Mouse (Mus musculus): ENCODE measurements at regions not wholly inside any gene's neighbourhood (a gene's known extent, or its start where the extent isn't known, plus 50 kb on each side); places are given as distances from the start of the nearest gene placed in this dataset.
A peak's percentile ranks its signal among the peaks of the same experiment; 100 is the strongest.
"Not testable (repeated sequence)": the region's sequence is repeated elsewhere in the genome, so short reads cannot be mapped to it uniquely, and the experiment has no call there.

- H3K9ac ChIP-seq (ENCODE audit: low read length), result no peak overlapping the region
Measured at GRCm38 (mm10) chr17:81246156-81246555, 181.3 kb upstream of the Thumpd2 start.

GRCm38 (mm10) chr17:81231771-81232170 is 166.9 kb upstream of the Thumpd2 start:
- not testable (repeated sequence) for H3K4me2 ChIP-seq (replicated peaks; ENCODE audit: low read depth); ATAC-seq (ENCODE audit: low FRiP score, low TSS enrichment); H3K9me3 ChIP-seq (ENCODE audit: control insufficient read depth, low read length); H3K4me3 ChIP-seq (ENCODE audit: low read depth, low read length); H3K9ac ChIP-seq (ENCODE audit: low read length); DNase-seq (ENCODE audit: low spot score); H3K4me1 ChIP-seq (replicated peaks; ENCODE audit: control insufficient read depth, insufficient read depth); H3K36me3 ChIP-seq (ENCODE audit: control insufficient read depth, insufficient read depth, low read length); H3K27ac ChIP-seq (replicated peaks); H3K27me3 ChIP-seq (ENCODE audit: control insufficient read depth, insufficient read depth, low read length)
- 96% methylated on average over 8 of the region's 18 CpGs for WGBS

More at GRCm38 (mm10) chr17:81246156-81246555, 181.3 kb upstream of the Thumpd2 start:
- H3K27ac ChIP-seq (replicated peaks), result no peak overlapping the region
- TF ChIP-seq EP300 (optimal IDR thresholded peaks at IDR 0.05) (no peak), CTCF (IDR thresholded peaks at IDR 0.05; ENCODE audit: low read depth) (peak; percentile 18; the same call in 1 of the 2 replicates)
- H3K36me3 ChIP-seq (ENCODE audit: control insufficient read depth, insufficient read depth, low read length), result no peaks in the 10 kb centered on the region
- DNase-seq (ENCODE audit: low spot score), result no peak
- H3K4me2 ChIP-seq (replicated peaks; ENCODE audit: low read depth), result no peak overlapping the region
- WGBS, result 67% methylated on average over 6 of the region's 6 CpGs
- H3K9me3 ChIP-seq (ENCODE audit: control insufficient read depth, low read length), result no peaks in the 10 kb centered on the region
- H3K4me3 ChIP-seq (ENCODE audit: low read depth, low read length), result no peak overlapping the region
- no peaks in the 10 kb centered on the region for H3K27me3 ChIP-seq (ENCODE audit: control insufficient read depth, insufficient read depth, low read length)
- no peaks in the 10 kb centered on the region for H3K4me1 ChIP-seq (replicated peaks; ENCODE audit: control insufficient read depth, insufficient read depth)
- ATAC-seq (ENCODE audit: low FRiP score, low TSS enrichment), result no peak

- no peak overlapping the region for H3K9ac ChIP-seq (ENCODE audit: low read length)
- no peak overlapping the region for H3K4me2 ChIP-seq (replicated peaks; ENCODE audit: low read depth)
- TF ChIP-seq EP300 (optimal IDR thresholded peaks at IDR 0.05) (no peak), CTCF (IDR thresholded peaks at IDR 0.05; ENCODE audit: low read depth) (no peak)
- DNase-seq (ENCODE audit: low spot score) (no peak), ATAC-seq (ENCODE audit: low FRiP score, low TSS enrichment) (no peak)
- no peaks in the 10 kb centered on the region for H3K36me3 ChIP-seq (ENCODE audit: control insufficient read depth, insufficient read depth, low read length)
- H3K9me3 ChIP-seq (ENCODE audit: control insufficient read depth, low read length), result no peaks in the 10 kb centered on the region
- H3K27ac ChIP-seq (replicated peaks), result no peak overlapping the region
- no peaks in the 10 kb centered on the region for H3K27me3 ChIP-seq (ENCODE audit: control insufficient read depth, insufficient read depth, low read length)
- H3K4me3 ChIP-seq (ENCODE audit: low read depth, low read length), result no peak overlapping the region
- H3K4me1 ChIP-seq (replicated peaks; ENCODE audit: control insufficient read depth, insufficient read depth), result no peaks in the 10 kb centered on the region
Measured at GRCm38 (mm10) chr17:81225281-81225680, 160.4 kb upstream of the Thumpd2 start.

- H3K27ac ChIP-seq (replicated peaks), result no peak overlapping the region
- 82% methylated on average over 3 of the region's 3 CpGs for WGBS
- no peaks in the 10 kb centered on the region for H3K27me3 ChIP-seq (ENCODE audit: control insufficient read depth, insufficient read depth, low read length)
- no peak for TF ChIP-seq EP300 (optimal IDR thresholded peaks at IDR 0.05)
- TF ChIP-seq CTCF (IDR thresholded peaks at IDR 0.05; ENCODE audit: low read depth), result no peak
- H3K9me3 ChIP-seq (ENCODE audit: control insufficient read depth, low read length), result no peaks in the 10 kb centered on the region
- ATAC-seq (ENCODE audit: low FRiP score, low TSS enrichment), result no peak
- H3K36me3 ChIP-seq (ENCODE audit: control insufficient read depth, insufficient read depth, low read length), result no peaks in the 10 kb centered on the region
- DNase-seq (ENCODE audit: low spot score), result no peak
- H3K4me3 ChIP-seq (ENCODE audit: low read depth, low read length), result no peak overlapping the region
- H3K4me2 ChIP-seq (replicated peaks; ENCODE audit: low read depth), result no peak overlapping the region
- H3K4me1 ChIP-seq (replicated peaks; ENCODE audit: control insufficient read depth, insufficient read depth), result no peaks in the 10 kb centered on the region
- H3K9ac ChIP-seq (ENCODE audit: low read length), result no peak overlapping the region
Measured at GRCm38 (mm10) chr17:81221436-81221835, 156.6 kb upstream of the Thumpd2 start.

- Histone ChIP-seq H3K4me2 (replicated peaks; ENCODE audit: low read depth) (no peak overlapping the region), H3K36me3 (ENCODE audit: control insufficient read depth, insufficient read depth, low read length) (no peaks in the 10 kb centered on the region), H3K27ac (replicated peaks) (no peak overlapping the region), H3K27me3 (ENCODE audit: control insufficient read depth, insufficient read depth, low read length) (no peaks in the 10 kb centered on the region), H3K9ac (ENCODE audit: low read length) (no peak overlapping the region), H3K4me1 (replicated peaks; ENCODE audit: control insufficient read depth, insufficient read depth) (no peaks in the 10 kb centered on the region), H3K9me3 (ENCODE audit: control insufficient read depth, low read length) (no peaks in the 10 kb centered on the region), H3K4me3 (ENCODE audit: low read depth, low read length) (no peak overlapping the region)
- ATAC-seq (ENCODE audit: low FRiP score, low TSS enrichment), result no peak
- WGBS, result 83% methylated on average over 7 of the region's 7 CpGs
- TF ChIP-seq CTCF (IDR thresholded peaks at IDR 0.05; ENCODE audit: low read depth), result no peak
- TF ChIP-seq EP300 (optimal IDR thresholded peaks at IDR 0.05), result no peak
- DNase-seq (ENCODE audit: low spot score), result no peak
Measured at GRCm38 (mm10) chr17:81214844-81215243, 150.0 kb upstream of the Thumpd2 start.

GRCm38 (mm10) chr17:81212043-81212442 is 147.2 kb upstream of the Thumpd2 start:
- Histone ChIP-seq H3K27ac (replicated peaks) (no peak overlapping the region), H3K4me3 (ENCODE audit: low read depth, low read length) (no peak overlapping the region), H3K9me3 (ENCODE audit: control insufficient read depth, low read length) (no peaks in the 10 kb centered on the region), H3K27me3 (ENCODE audit: control insufficient read depth, insufficient read depth, low read length) (no peaks in the 10 kb centered on the region), H3K4me2 (replicated peaks; ENCODE audit: low read depth) (no peak overlapping the region), H3K4me1 (replicated peaks; ENCODE audit: control insufficient read depth, insufficient read depth) (no peaks in the 10 kb centered on the region), H3K9ac (ENCODE audit: low read length) (no peak overlapping the region), H3K36me3 (ENCODE audit: control insufficient read depth, insufficient read depth, low read length) (no peaks in the 10 kb centered on the region)
- no peak for DNase-seq (ENCODE audit: low spot score)
- WGBS, result 81% methylated on average over 3 of the region's 3 CpGs
- TF ChIP-seq EP300 (optimal IDR thresholded peaks at IDR 0.05) (no peak), CTCF (IDR thresholded peaks at IDR 0.05; ENCODE audit: low read depth) (no peak)
- ATAC-seq (ENCODE audit: low FRiP score, low TSS enrichment), result no peak
